15 mouse cellular contexts compared by ENCODE assay signal in genomic region chr6:127392012-127392798, GRCm38 (mm10). TPM values are rescaled to one million over a fixed set of nuclear protein-coding genes. Genes with fewer than 3 reads are reported as not detected.
DNase-seq lines count a peak whose midpoint lies in the region; ATAC-seq and TF ChIP-seq lines count a peak whose summit lies in the region.
"Had no signal": no experiment of that assay in that cellular context is flagged by ENCODE, and none has a peak within 500 bp of the region (broad histone marks: within the 10 kb centered on the region; RNA-seq: fewer than 3 reads in every experiment).

No protein-coding gene starts in this region.

- no peak; the same call in 1 of the 2 replicates for ATAC-seq in embryonic facial prominence, embryonic 14.5 days (ENCODE audit: low read depth)
- peak; percentile 70 for ATAC-seq in lung, postnatal 0 days
- ATAC-seq: intestine, embryonic 15.5 days had no signal

- TF ChIP-seq CTCF in lung, postnatal 0 days (IDR thresholded peaks at IDR 0.05), result no peak

- H3K27me3 ChIP-seq in embryonic facial prominence, embryonic 14.5 days (replicated peaks; ENCODE audit: control insufficient read depth, insufficient read depth, low read length), result no peaks in the 10 kb centered on the region
- no peaks in the 10 kb centered on the region for H3K27me3 ChIP-seq in embryonic facial prominence, embryonic 10.5 days (replicated peaks; ENCODE audit: low read depth, poor library complexity, severe bottlenecking)
- no peaks in the 10 kb centered on the region for H3K27me3 ChIP-seq in lung, postnatal 0 days (replicated peaks; ENCODE audit: insufficient read depth, low read length)
- H3K27me3 ChIP-seq: intestine, embryonic 15.5 days had no signal

- no peak overlapping the region for H3K4me3 ChIP-seq in embryonic facial prominence, embryonic 14.5 days (ENCODE audit: low read depth, low read length)
- no peak overlapping the region for H3K4me3 ChIP-seq in embryonic facial prominence, embryonic 10.5 days
- no peak overlapping the region for H3K4me3 ChIP-seq in lung, postnatal 0 days (ENCODE audit: low read depth, low read length)
- H3K4me3 ChIP-seq: gastrocnemius, adult 2 months; heart, embryonic 10.5 days; intestine, embryonic 15.5 days had no signal

- H3K9me3 ChIP-seq in embryonic facial prominence, embryonic 14.5 days (ENCODE audit: control insufficient read depth, low read length), result no peaks in the 10 kb centered on the region
- no peaks in the 10 kb centered on the region for H3K9me3 ChIP-seq in embryonic facial prominence, embryonic 10.5 days
- no peaks in the 10 kb centered on the region for H3K9me3 ChIP-seq in lung, postnatal 0 days (ENCODE audit: low read length)
- H3K9me3 ChIP-seq: heart, embryonic 10.5 days; intestine, embryonic 15.5 days had no signal

- 81% methylated on average over 12 of the region's 12 CpGs for WGBS in embryonic facial prominence, embryonic 14.5 days
- 89% methylated on average over 12 of the region's 12 CpGs for WGBS in embryonic facial prominence, embryonic 10.5 days
- WGBS in lung, postnatal 0 days, result 55% methylated on average over 12 of the region's 12 CpGs

- 0 out of 2 replicates have a peak, but pooled peaks have one; percentile 47 for TF ChIP-seq EP300 in lung, postnatal 0 days (IDR thresholded peaks at IDR 0.05)

- no peak overlapping the region for H3K27ac ChIP-seq in embryonic facial prominence, embryonic 14.5 days (replicated peaks; ENCODE audit: low read depth, low read length)
- no peak overlapping the region for H3K27ac ChIP-seq in embryonic facial prominence, embryonic 10.5 days (replicated peaks)
- H3K27ac ChIP-seq in lung, postnatal 0 days (ENCODE audit: low read length), result peak overlapping the region; percentile 43
- H3K27ac ChIP-seq: gastrocnemius, adult 2 months; heart, embryonic 10.5 days; intestine, embryonic 15.5 days; kidney, postnatal 0 days had no signal

- no peak overlapping the region for H3K9ac ChIP-seq in embryonic facial prominence, embryonic 14.5 days (ENCODE audit: low read depth, low read length)
- H3K9ac ChIP-seq in lung, postnatal 0 days (replicated peaks; ENCODE audit: low read depth), result no peak overlapping the region
- H3K9ac ChIP-seq: intestine, embryonic 15.5 days had no signal

- peak; percentile 76 for DNase-seq in embryonic facial prominence, embryonic 14.5 days (ENCODE audit: low spot score)
- DNase-seq in embryonic facial prominence, embryonic 10.5 days (ENCODE audit: low spot score), result no peak
- DNase-seq in MEL-GATA-1-ER (ENCODE audit: extremely low read depth, low read depth), result peak; percentile 63
- DNase-seq in induced T-regulatory cell, adult 2 months (ENCODE audit: low read depth), result peak; percentile 29
- DNase-seq in lung, postnatal 0 days (ENCODE audit: low spot score), result peak; percentile 84
- DNase-seq in testis, postnatal 14 days (ENCODE audit: low spot score), result no peak
- no peak for DNase-seq in layer of hippocampus, postnatal 14 days (ENCODE audit: low spot score in 2 of 2)
- DNase-seq in spleen, postnatal 14 days (ENCODE audit: low spot score in 2 of 2), result no peak
- DNase-seq: adrenal gland, postnatal 10 days; gastrocnemius, adult 2 months; midbrain, embryonic 14.5 days; thymus, postnatal 36 days had no signal

- H3K4me1 ChIP-seq in embryonic facial prominence, embryonic 14.5 days (ENCODE audit: control insufficient read depth, insufficient read depth, low read length), result no peaks in the 10 kb centered on the region
- peaks cover 17% of the 10 kb centered on the region for H3K4me1 ChIP-seq in embryonic facial prominence, embryonic 10.5 days
- peaks cover 3% of the 10 kb centered on the region; the same call in 1 of the 2 replicates for H3K4me1 ChIP-seq in lung, postnatal 0 days (ENCODE audit: insufficient read depth, low read depth, low read length)

- no peak overlapping the region for H3K4me2 ChIP-seq in embryonic facial prominence, embryonic 14.5 days (ENCODE audit: low read depth, low read length)
- H3K4me2 ChIP-seq in lung, postnatal 0 days (replicated peaks; ENCODE audit: low read depth, low read length), result no peak overlapping the region
- H3K4me2 ChIP-seq: intestine, embryonic 15.5 days had no signal

- H3K36me3 ChIP-seq in embryonic facial prominence, embryonic 14.5 days (ENCODE audit: control insufficient read depth, insufficient read depth, low read length), result no peaks in the 10 kb centered on the region
- H3K36me3 ChIP-seq in embryonic facial prominence, embryonic 10.5 days (replicated peaks), result no peaks in the 10 kb centered on the region
- H3K36me3 ChIP-seq in lung, postnatal 0 days (ENCODE audit: insufficient read depth, low read length), result no peaks in the 10 kb centered on the region
- H3K36me3 ChIP-seq: heart, embryonic 10.5 days; intestine, embryonic 15.5 days had no signal

RNA-seq across cellular contexts. Expression of gene Parp11, which starts 54.4 kb away (rescaled TPM):
- 26.9 and 28.4 TPM in 2 replicates for polyA plus RNA-seq in embryonic facial prominence, embryonic 14.5 days (2014; fragmentation: Nextera tagmentation; extraction: Ambion mirVana)
- polyA plus RNA-seq in embryonic facial prominence, embryonic 10.5 days (2016; fragmentation: Nextera tagmentation; extraction: Ambion mirVana), result 31.4 and 33.4 TPM in 2 replicates
- 10.6 and 11.5 TPM in 2 replicates for polyA plus RNA-seq in lung, postnatal 0 days (2015; fragmentation: Nextera tagmentation; extraction: Ambion mirVana)
- total RNA-seq in layer of hippocampus, postnatal 14 days (2021), result 10 to 100 TPM; 37.0 to 40.1 TPM

Comparison
In these comparisons a context has a peak if more than half of its experiments do, and no peak if none do; other contexts are left out.
1. DNase-seq: peak in embryonic facial prominence, embryonic 14.5 days (single experiment), MEL-GATA-1-ER (single experiment), induced T-regulatory cell, adult 2 months (single experiment) and lung, postnatal 0 days (single experiment); none in embryonic facial prominence, embryonic 10.5 days (single experiment), testis, postnatal 14 days (single experiment), layer of hippocampus, postnatal 14 days (0 of 2) and spleen, postnatal 14 days (0 of 2).